Mouse (Mus musculus) spleen, postnatal 36 days (tissue): ENCODE measurements at regions not wholly inside any gene's neighbourhood (a gene's known extent, or its start where the extent isn't known, plus 50 kb on each side); places are given as distances from the start of the nearest gene placed in this dataset.

ENCODE experiments used
- DNase-seq, 2 experiments: peaks; one replicate each; pipeline ENCODE4 v3.0.0; 2022; ENCODE audit warnings: low spot score in 2 of 2, mixed read lengths in 1 of 2

- DNase-seq: no peak
Measured at GRCm38 (mm10) chr7:70117930-70118922, 248.3 kb downstream of the Nr2f2 start.

GRCm38 (mm10) chr7:70109013-70109412, 257.5 kb downstream of the Nr2f2 start:
- DNase-seq: no peak

- no peak for DNase-seq
Measured at GRCm38 (mm10) chr7:70105024-70105423, 261.5 kb downstream of the Nr2f2 start.

- no peak for DNase-seq
Measured at GRCm38 (mm10) chr7:70104486-70104885, 262.0 kb downstream of the Nr2f2 start.

GRCm38 (mm10) chr7:70103680-70104079, 262.9 kb downstream of the Nr2f2 start:
- DNase-seq: no peak

GRCm38 (mm10) chr7:70099001-70099400, 267.5 kb downstream of the Nr2f2 start:
- no peak for DNase-seq

- DNase-seq: no peak
Measured at GRCm38 (mm10) chr7:70093916-70094784, 272.4 kb downstream of the Nr2f2 start.

GRCm38 (mm10) chr7:70092089-70092488, 274.4 kb downstream of the Nr2f2 start:
- no peak for DNase-seq

- no peak for DNase-seq
Measured at GRCm38 (mm10) chr7:70089121-70089520, 277.4 kb downstream of the Nr2f2 start.

- no peak for DNase-seq
Measured at GRCm38 (mm10) chr7:70069662-70070061, 296.9 kb downstream of the Nr2f2 start.

- no peak for DNase-seq
Measured at GRCm38 (mm10) chr7:70067828-70068719, 298.5 kb downstream of the Nr2f2 start.

GRCm38 (mm10) chr7:70067071-70067470, 299.5 kb downstream of the Nr2f2 start:
- no peak for DNase-seq

GRCm38 (mm10) chr7:70066448-70066847, 300.1 kb downstream of the Nr2f2 start:
- no peak for DNase-seq

- DNase-seq: no peak
Measured at GRCm38 (mm10) chr7:70065471-70066130, 300.9 kb downstream of the Nr2f2 start.

GRCm38 (mm10) chr7:70047415-70047753, 319.2 kb downstream of the Nr2f2 start:
- no peak for DNase-seq

- no peak for DNase-seq
Measured at GRCm38 (mm10) chr7:70046691-70047414, 319.7 kb downstream of the Nr2f2 start.

GRCm38 (mm10) chr7:70037011-70037410, 329.5 kb downstream of the Nr2f2 start:
- no peak for DNase-seq

GRCm38 (mm10) chr7:70032857-70033256, 333.7 kb downstream of the Nr2f2 start:
- no peak for DNase-seq

- no peak for DNase-seq
Measured at GRCm38 (mm10) chr7:70029311-70029710, 337.2 kb downstream of the Nr2f2 start.

GRCm38 (mm10) chr7:70025527-70025926, 341.0 kb downstream of the Nr2f2 start:
- no peak for DNase-seq
